Mouse (Mus musculus): ENCODE data around the gene Tfap2e. TPM values are rescaled to one million over a fixed set of nuclear protein-coding genes. Genes with fewer than 3 reads are reported as not detected.

Gene Tfap2e
- total RNA-seq, 2 experiments from 2014 or later: not detected

DNA sequence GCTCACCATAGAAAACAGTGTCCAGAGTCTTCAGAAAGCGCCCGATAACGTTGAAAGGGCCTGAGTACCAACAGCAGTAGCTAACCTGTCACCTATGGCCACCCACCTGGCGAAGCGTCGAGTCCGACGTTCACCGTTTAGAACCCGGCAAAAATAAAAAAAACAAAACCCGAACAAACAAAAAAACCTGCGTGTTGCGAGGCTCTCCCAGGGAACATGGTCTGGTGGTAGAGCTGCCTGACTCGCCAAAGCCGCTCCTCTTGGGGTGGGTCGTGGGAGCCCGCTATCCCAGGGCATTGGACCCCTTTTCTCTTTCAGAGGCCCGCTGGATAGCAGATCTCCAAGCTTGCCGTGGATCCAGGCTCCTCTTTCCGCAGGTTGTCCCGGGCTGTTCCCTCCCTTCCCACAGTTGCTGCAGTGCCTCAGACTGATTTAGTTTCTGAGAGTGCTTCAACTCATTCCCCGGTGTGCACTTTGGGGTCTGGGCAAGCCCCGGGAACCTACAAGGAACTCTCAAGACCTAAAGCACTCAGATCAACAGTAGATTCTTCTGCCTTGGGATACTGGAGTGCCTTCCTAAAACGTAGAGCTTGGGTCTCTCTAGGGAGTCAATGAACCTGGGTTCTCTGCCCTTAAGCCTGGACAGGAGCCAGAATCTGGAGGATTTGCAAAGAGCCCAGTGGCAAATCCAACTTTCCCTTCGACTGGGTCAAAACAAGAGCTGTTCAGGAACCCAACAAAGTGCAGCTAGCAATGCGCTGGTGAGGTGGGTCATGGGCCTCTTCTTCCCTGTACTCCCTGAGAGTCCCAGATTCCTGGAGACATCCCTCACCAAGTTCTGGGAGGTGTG lies 3.3 kb downstream of the Tfap2e start:
- no peak for ATAC-seq (replicated peaks; ENCODE audit: poor library complexity, severe bottlenecking)

DNA sequence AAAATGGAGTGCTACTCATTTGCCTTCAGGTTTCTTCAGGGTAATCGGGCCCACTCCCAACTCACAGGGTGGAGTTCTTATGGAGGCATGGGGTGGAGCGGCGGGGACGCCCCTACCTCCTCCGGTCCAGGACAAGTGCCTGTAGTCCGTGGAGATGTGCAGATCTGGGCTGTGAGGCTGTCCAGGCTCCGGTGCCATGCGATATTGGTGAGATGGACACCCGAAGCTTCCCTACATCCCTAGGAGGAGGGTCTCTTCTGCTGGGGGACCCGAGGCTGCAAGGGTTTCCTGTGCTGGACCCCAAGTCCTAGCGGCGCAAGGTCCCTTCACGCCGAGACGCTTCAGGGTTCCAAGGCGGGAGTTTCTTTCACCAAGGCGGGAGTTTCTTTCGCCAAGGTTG lies 3.9 kb downstream of the Tfap2e start:
- ATAC-seq (replicated peaks; ENCODE audit: poor library complexity, severe bottlenecking): no peak

GRCm38 (mm10) chr4:126707439-126707826 lies 28.6 kb downstream of the Tfap2e start:
- no peak for ATAC-seq (replicated peaks; ENCODE audit: poor library complexity, severe bottlenecking)

DNA sequence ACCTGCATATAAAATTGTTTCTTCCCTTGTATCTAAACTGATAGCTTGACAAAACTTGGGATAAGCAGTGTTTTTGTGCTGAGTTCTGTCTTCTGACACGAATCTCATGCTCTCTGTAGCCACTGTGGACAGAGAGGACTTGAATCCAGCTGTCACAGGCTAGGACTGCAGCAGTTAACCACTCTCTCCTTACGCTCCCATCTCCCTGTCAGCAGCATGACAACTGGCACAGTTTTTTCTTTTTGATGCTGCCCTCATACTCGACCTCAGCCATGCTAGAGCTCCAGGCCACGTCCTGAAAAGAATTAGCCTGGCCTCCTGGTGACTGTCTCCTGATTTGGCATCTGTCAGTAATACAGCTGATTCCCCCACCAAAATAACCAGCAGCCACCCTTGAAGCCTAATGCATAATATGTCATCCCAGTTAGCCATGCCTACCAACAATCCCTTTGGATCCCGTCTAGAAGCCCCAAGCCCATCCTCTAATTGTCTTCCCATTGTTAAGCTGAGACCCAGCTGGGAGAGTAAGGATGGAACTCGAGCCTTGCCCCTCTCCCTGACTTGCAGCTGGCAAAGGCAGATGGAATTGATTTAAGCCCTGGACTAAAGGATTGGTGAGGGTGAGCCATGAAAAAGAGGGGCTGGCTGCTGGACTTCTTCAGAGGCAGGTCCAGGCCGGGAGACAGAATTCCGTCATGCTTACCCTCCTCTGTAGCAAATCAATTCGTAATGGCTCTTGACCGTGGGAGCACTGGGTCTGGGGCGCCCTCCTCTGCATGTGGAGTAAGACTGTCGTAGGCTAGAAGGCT lies 29.2 kb downstream of the Tfap2e start:
- no peak for ATAC-seq (replicated peaks; ENCODE audit: poor library complexity, severe bottlenecking)

DNA sequence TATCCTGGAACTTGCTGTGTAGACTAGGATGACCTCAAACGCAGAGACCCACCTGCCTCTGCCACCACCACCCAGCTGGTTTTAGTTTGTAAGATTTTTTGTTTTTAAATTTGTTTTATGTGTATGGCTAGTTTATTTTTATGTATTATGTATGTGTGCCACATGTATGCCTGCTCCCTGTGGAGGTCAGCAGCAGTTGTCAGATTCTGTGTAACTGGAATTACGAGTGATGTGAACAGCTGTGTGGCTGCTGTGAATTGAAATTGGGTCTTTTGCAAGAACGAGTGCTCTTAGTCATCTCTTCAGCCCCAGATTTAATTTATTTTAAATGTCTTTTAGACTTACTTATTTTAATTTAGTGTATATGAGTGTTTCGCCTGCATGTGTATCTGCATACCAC lies 39.1 kb downstream of the Tfap2e start:
- ATAC-seq (replicated peaks; ENCODE audit: poor library complexity, severe bottlenecking): no peak

GRCm38 (mm10) chr4:126693021-126693420 lies 43.0 kb downstream of the Tfap2e start:
- no peak for ATAC-seq (replicated peaks; ENCODE audit: poor library complexity, severe bottlenecking)

GRCm38 (mm10) chr4:126689457-126689856 lies 46.6 kb downstream of the Tfap2e start:
- no peak for ATAC-seq (replicated peaks; ENCODE audit: poor library complexity, severe bottlenecking)

- no peak for ATAC-seq (replicated peaks; ENCODE audit: poor library complexity, severe bottlenecking)
Observed at GRCm38 (mm10) chr4:126683084-126683483, 53.0 kb downstream of the Tfap2e start.

DNA sequence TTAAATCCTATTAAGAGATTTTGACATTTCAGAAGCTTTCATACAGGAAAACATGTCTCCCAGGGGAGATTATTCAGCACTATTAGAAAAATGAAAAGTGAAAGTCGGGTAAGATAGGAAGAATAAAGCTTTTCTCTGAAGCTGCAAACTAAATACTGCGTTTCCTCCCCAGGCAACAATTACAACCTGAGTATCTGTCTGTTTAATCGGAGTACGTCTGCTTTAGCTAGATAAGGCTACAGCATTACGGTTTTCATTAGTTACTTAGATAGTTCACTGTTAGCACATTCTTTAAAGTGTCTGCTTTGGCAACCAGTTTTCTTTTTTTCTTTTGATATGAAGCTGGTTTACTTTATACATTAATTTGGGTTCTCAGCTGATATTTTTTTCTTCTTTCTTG lies 53.7 kb downstream of the Tfap2e start:
- ATAC-seq (replicated peaks; ENCODE audit: poor library complexity, severe bottlenecking): no peak

DNA sequence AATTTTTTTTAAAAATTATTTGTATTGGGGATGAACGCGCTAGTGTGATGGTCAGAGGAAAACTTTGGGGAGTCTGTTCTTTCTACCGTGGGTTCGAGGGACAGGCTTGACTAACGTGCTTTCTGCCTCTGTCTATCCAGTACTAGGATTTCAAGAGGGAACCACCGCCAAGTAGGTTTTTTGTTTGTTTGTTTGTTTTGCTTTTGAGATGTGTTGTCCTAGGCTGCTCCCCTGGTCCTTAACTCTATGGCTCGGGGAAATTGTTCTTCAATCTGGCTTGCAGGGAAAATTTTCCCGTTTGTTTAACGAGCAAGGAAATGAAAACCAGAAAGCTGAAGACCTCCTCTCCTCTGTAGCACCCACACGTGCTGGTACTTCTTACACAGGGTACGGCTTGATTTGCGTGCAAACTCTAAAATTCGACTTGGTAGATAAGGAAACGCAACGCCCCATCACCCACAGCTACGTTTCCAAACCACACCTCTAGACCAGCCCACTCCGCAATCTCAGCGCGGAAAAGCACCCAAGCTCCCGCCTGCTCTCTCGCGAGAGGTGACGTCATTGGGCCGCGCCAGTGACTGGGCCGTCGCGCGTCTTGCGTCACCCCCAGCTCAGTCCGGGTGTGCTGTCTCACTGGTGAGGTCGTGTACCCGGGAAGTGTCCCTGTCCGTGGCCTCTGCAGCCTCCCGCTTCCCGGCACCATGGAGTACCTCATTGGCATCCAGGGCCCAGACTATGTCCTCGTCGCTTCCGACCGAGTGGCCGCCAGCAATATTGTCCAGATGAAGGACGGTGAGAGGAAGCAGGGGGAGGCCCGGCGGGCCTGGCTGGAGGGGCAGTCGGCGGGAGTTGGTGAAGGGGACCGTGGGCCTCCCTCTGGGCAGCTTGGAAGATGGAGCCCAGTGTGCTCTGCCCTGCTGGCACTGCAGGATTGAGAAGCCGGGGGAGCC lies 58.7 kb downstream of the Tfap2e start, which contains the start of gene Psmb2:
TSS of gene Psmb2 (plus strand) at position 577 of the 950 bp plus-strand sequence.
- ATAC-seq (replicated peaks; ENCODE audit: poor library complexity, severe bottlenecking): peak; percentile 99

DNA sequence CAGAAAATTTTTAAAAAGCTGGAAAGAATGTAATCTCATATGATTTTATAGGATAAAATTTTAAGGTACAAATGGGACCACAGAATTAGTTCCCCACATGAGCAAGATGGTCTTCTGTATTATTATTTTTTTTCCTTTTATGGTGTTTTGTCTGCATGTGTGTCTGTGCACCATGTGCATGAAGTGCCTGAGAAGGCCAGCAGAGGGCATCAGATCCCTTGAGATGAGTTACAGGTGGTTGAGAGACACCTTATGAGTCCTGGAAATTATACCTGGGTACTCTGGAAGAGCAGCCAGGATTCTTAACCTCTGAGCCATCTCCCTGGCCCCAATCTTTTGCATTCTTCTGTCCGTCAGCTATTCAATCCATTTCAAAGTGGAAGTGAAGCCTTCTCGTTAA lies 69.0 kb downstream of the Tfap2e start:
- no peak for ATAC-seq (replicated peaks; ENCODE audit: poor library complexity, severe bottlenecking)

Other genes starting within 250 kb of the Tfap2e start
- gene Ago4, start 202.8 kb downstream of the Tfap2e start, total RNA-seq (2014; fragmentation: Nextera tagmentation): 2.7 and 4.6 TPM in 2 replicates
- gene Ago4, start 202.8 kb downstream of the Tfap2e start, total RNA-seq (2017): 4.1 and 4.6 TPM in 2 replicates
- 37.8 and 57.9 TPM in 2 replicates for gene Clspn, start 179.3 kb downstream of the Tfap2e start, total RNA-seq (2014; fragmentation: Nextera tagmentation)
- gene Clspn, start 179.3 kb downstream of the Tfap2e start, total RNA-seq (2017): 53.5 and 91.2 TPM in 2 replicates
- 0.88 and 1.2 TPM in 2 replicates for gene 5730409E04Rik, start 126.4 kb downstream of the Tfap2e start, total RNA-seq (2014; fragmentation: Nextera tagmentation)
- gene 5730409E04Rik, start 126.4 kb downstream of the Tfap2e start, total RNA-seq (2017): 2.3 and 2.5 TPM in 2 replicates
- gene Psmb2, start 58.6 kb downstream of the Tfap2e start, total RNA-seq (2014; fragmentation: Nextera tagmentation): 295 and 328 TPM in 2 replicates
- 102 and 140 TPM in 2 replicates for gene Psmb2, start 58.6 kb downstream of the Tfap2e start, total RNA-seq (2017)
- 13.0 and 17.9 TPM in 2 replicates for gene Ncdn, start 17.2 kb upstream of the Tfap2e start, total RNA-seq (2014; fragmentation: Nextera tagmentation)
- 6.3 and 10.1 TPM in 2 replicates for gene Ncdn, start 17.2 kb upstream of the Tfap2e start, total RNA-seq (2017)
- 15.4 and 16.2 TPM in 2 replicates for gene AU040320, start 17.3 kb upstream of the Tfap2e start, total RNA-seq (2014; fragmentation: Nextera tagmentation)
- 13.2 and 16.8 TPM in 2 replicates for gene AU040320, start 17.3 kb upstream of the Tfap2e start, total RNA-seq (2017)
- 36.8 and 50.7 TPM in 2 replicates for gene Zmym4, start 231.9 kb upstream of the Tfap2e start, total RNA-seq (2014; fragmentation: Nextera tagmentation)
- gene Zmym4, start 231.9 kb upstream of the Tfap2e start, total RNA-seq (2017): 45.9 and 60.9 TPM in 2 replicates

Data from granulocyte monocyte progenitor cell, adult 5-6 weeks (primary cell).